Mouse (Mus musculus): ENCODE results near the gene Tspan33. TPM values are rescaled to one million over a fixed set of nuclear protein-coding genes. Genes with fewer than 3 reads are reported as not detected.

Tspan33 gene
- polyA plus RNA-seq (2015; fragmentation: Nextera tagmentation; extraction: Ambion mirVana): 3.9 and 4.0 TPM in 2 replicates

GRCm38 (mm10) chr6:29693953-29694352 is at the start of gene Tspan33:
TSS of gene Tspan33 (plus strand) at chr6:29694222.
- H3K4me3 ChIP-seq (ENCODE audit: low read depth, low read length): peak within 1 kb of the TSS; percentile 57
- DNase-seq (ENCODE audit: low spot score): peak; percentile 96

GRCm38 (mm10) chr6:29649494-29650169 is 44.4 kb upstream of the Tspan33 start:
- DNase-seq (ENCODE audit: low spot score) (peak; percentile 91), ATAC-seq (peak; percentile 70)
- H3K9me3 ChIP-seq (ENCODE audit: low read length): no peaks in the 10 kb centered on the region
- no peak overlapping the region for H3K27ac ChIP-seq (ENCODE audit: low read length)
- H3K36me3 ChIP-seq (ENCODE audit: insufficient read depth, low read length): no peaks in the 10 kb centered on the region
- H3K27me3 ChIP-seq (replicated peaks; ENCODE audit: insufficient read depth, low read length): no peaks in the 10 kb centered on the region
- TF ChIP-seq EP300 (IDR thresholded peaks at IDR 0.05) (no peak), CTCF (IDR thresholded peaks at IDR 0.05) (peak; percentile 98)
- H3K4me1 ChIP-seq (ENCODE audit: insufficient read depth, low read depth, low read length): no peaks in the 10 kb centered on the region
- no peak overlapping the region for H3K4me3 ChIP-seq (ENCODE audit: low read depth, low read length)
- no peak overlapping the region for H3K9ac ChIP-seq (replicated peaks; ENCODE audit: low read depth)
- 23% methylated on average over 14 of the region's 14 CpGs for WGBS
- 0 out of 2 replicates have a peak overlapping the region, but pooled peaks have one; percentile 22 for H3K4me2 ChIP-seq (replicated peaks; ENCODE audit: low read depth, low read length)

More at GRCm38 (mm10) chr6:29693953-29694352, at the start of gene Tspan33:
- Histone ChIP-seq H3K36me3 (ENCODE audit: insufficient read depth, low read length) (no peaks in the 10 kb centered on the region), H3K27ac (ENCODE audit: low read length) (no peak within 1 kb of the TSS), H3K27me3 (replicated peaks; ENCODE audit: insufficient read depth, low read length) (peaks cover 16% of the 10 kb centered on the region), H3K9ac (replicated peaks; ENCODE audit: low read depth) (peak within 1 kb of the TSS; percentile 32; the same call in 1 of the 2 replicates), H3K4me1 (ENCODE audit: insufficient read depth, low read depth, low read length) (no peaks in the 10 kb centered on the region), H3K9me3 (ENCODE audit: low read length) (no peaks in the 10 kb centered on the region), H3K4me2 (replicated peaks; ENCODE audit: low read depth, low read length) (peak within 1 kb of the TSS; percentile 99)
- TF ChIP-seq CTCF (IDR thresholded peaks at IDR 0.05): no peak
- no peak for TF ChIP-seq EP300 (IDR thresholded peaks at IDR 0.05)
- peak; percentile 100 for ATAC-seq
- WGBS: under 1% methylated on average over 33 of the region's 41 CpGs

- Histone ChIP-seq H3K36me3 (ENCODE audit: insufficient read depth, low read length) (no peaks in the 10 kb centered on the region), H3K9me3 (ENCODE audit: low read length) (no peaks in the 10 kb centered on the region), H3K4me2 (replicated peaks; ENCODE audit: low read depth, low read length) (no peak overlapping the region), H3K27me3 (replicated peaks; ENCODE audit: insufficient read depth, low read length) (no peaks in the 10 kb centered on the region), H3K4me3 (ENCODE audit: low read depth, low read length) (no peak overlapping the region), H3K4me1 (ENCODE audit: insufficient read depth, low read depth, low read length) (no peaks in the 10 kb centered on the region), H3K27ac (ENCODE audit: low read length) (no peak overlapping the region), H3K9ac (replicated peaks; ENCODE audit: low read depth) (no peak overlapping the region)
- ATAC-seq: no peak
- DNase-seq (ENCODE audit: low spot score): no peak
- WGBS: 64% methylated on average over 10 of the region's 10 CpGs
- no peak for TF ChIP-seq CTCF (IDR thresholded peaks at IDR 0.05)
- no peak for TF ChIP-seq EP300 (IDR thresholded peaks at IDR 0.05)
Observed at GRCm38 (mm10) chr6:29650170-29650549, 43.9 kb upstream of the Tspan33 start.

GRCm38 (mm10) chr6:29653271-29653670 is 40.8 kb upstream of the Tspan33 start:
- TF ChIP-seq CTCF (IDR thresholded peaks at IDR 0.05) (no peak), EP300 (IDR thresholded peaks at IDR 0.05) (no peak)
- DNase-seq (ENCODE audit: low spot score) (no peak), ATAC-seq (no peak)
- no peaks in the 10 kb centered on the region for H3K9me3 ChIP-seq (ENCODE audit: low read length)
- no peak overlapping the region for H3K4me2 ChIP-seq (replicated peaks; ENCODE audit: low read depth, low read length)
- no peak overlapping the region for H3K27ac ChIP-seq (ENCODE audit: low read length)
- H3K9ac ChIP-seq (replicated peaks; ENCODE audit: low read depth): no peak overlapping the region
- no peaks in the 10 kb centered on the region for H3K27me3 ChIP-seq (replicated peaks; ENCODE audit: insufficient read depth, low read length)
- H3K4me1 ChIP-seq (ENCODE audit: insufficient read depth, low read depth, low read length): 0 out of 2 replicates have a peak, but pooled peaks cover 3% of the 10 kb centered on the region
- no peak overlapping the region for H3K4me3 ChIP-seq (ENCODE audit: low read depth, low read length)
- H3K36me3 ChIP-seq (ENCODE audit: insufficient read depth, low read length): no peaks in the 10 kb centered on the region

GRCm38 (mm10) chr6:29658626-29659475 is 35.2 kb upstream of the Tspan33 start:
- no peak overlapping the region for H3K4me2 ChIP-seq (replicated peaks; ENCODE audit: low read depth, low read length)
- 74% methylated on average over 3 of the region's 3 CpGs for WGBS
- H3K36me3 ChIP-seq (ENCODE audit: insufficient read depth, low read length): no peaks in the 10 kb centered on the region
- TF ChIP-seq CTCF (IDR thresholded peaks at IDR 0.05) (no peak), EP300 (IDR thresholded peaks at IDR 0.05) (no peak)
- ATAC-seq (no peak), DNase-seq (ENCODE audit: low spot score) (no peak)
- no peak overlapping the region for H3K9ac ChIP-seq (replicated peaks; ENCODE audit: low read depth)
- no peak overlapping the region for H3K27ac ChIP-seq (ENCODE audit: low read length)
- H3K27me3 ChIP-seq (replicated peaks; ENCODE audit: insufficient read depth, low read length): no peaks in the 10 kb centered on the region
- no peak overlapping the region for H3K4me3 ChIP-seq (ENCODE audit: low read depth, low read length)
- 0 out of 2 replicates have a peak, but pooled peaks cover 3% of the 10 kb centered on the region for H3K4me1 ChIP-seq (ENCODE audit: insufficient read depth, low read depth, low read length)
- no peaks in the 10 kb centered on the region for H3K9me3 ChIP-seq (ENCODE audit: low read length)

- Histone ChIP-seq H3K9me3 (ENCODE audit: low read length) (no peaks in the 10 kb centered on the region), H3K27ac (ENCODE audit: low read length) (no peak overlapping the region), H3K27me3 (replicated peaks; ENCODE audit: insufficient read depth, low read length) (no peaks in the 10 kb centered on the region), H3K4me2 (replicated peaks; ENCODE audit: low read depth, low read length) (no peak overlapping the region), H3K36me3 (ENCODE audit: insufficient read depth, low read length) (no peaks in the 10 kb centered on the region), H3K4me1 (ENCODE audit: insufficient read depth, low read depth, low read length) (0 out of 2 replicates have a peak, but pooled peaks cover 3% of the 10 kb centered on the region), H3K4me3 (ENCODE audit: low read depth, low read length) (no peak overlapping the region), H3K9ac (replicated peaks; ENCODE audit: low read depth) (no peak overlapping the region)
- no peak for ATAC-seq
- DNase-seq (ENCODE audit: low spot score): no peak
- WGBS: 85% methylated on average over 2 of the region's 2 CpGs
- TF ChIP-seq CTCF (IDR thresholded peaks at IDR 0.05) (no peak), EP300 (IDR thresholded peaks at IDR 0.05) (no peak)
Observed at GRCm38 (mm10) chr6:29659964-29660363, 34.1 kb upstream of the Tspan33 start.

All from lung, postnatal 0 days (tissue).